Mouse (Mus musculus) cerebellum, postnatal 10 days (tissue): ENCODE data around the gene Pja2.
"Not testable (repeated sequence)": the region's sequence is repeated elsewhere in the genome, so short reads cannot be mapped to it uniquely, and the experiment has no call there.

Experiments
- DNase-seq, 2 experiments: peaks; one replicate each; pipeline ENCODE4 v3.0.0; 2021; ENCODE audit warnings: mixed read lengths in 2 of 2

Pja2 gene

GRCm38 (mm10) chr17:64277649-64278212 lies 54.0 kb downstream of the Pja2 start:
- no peak for DNase-seq

GRCm38 (mm10) chr17:64276666-64277065 lies 55.0 kb downstream of the Pja2 start:
- DNase-seq = no peak

GRCm38 (mm10) chr17:64275188-64275587 lies 56.5 kb downstream of the Pja2 start:
- DNase-seq = no peak

GRCm38 (mm10) chr17:64274341-64275105 lies 57.2 kb downstream of the Pja2 start:
- no peak for DNase-seq

GRCm38 (mm10) chr17:64260571-64260970 lies 71.1 kb downstream of the Pja2 start:
- no peak for DNase-seq

- DNase-seq = no peak
These were observed 83.5 kb downstream of the Pja2 start for GRCm38 (mm10) chr17:64248246-64248645.

- no peak for DNase-seq
These were observed 88.8 kb downstream of the Pja2 start for GRCm38 (mm10) chr17:64242898-64243297.

GRCm38 (mm10) chr17:64242310-64242859 lies 89.3 kb downstream of the Pja2 start:
- DNase-seq = no peak

GRCm38 (mm10) chr17:64241544-64242292 lies 90.0 kb downstream of the Pja2 start:
- peak; percentile 7 to 9 for DNase-seq

- DNase-seq = no peak
These were observed 99.6 kb downstream of the Pja2 start for GRCm38 (mm10) chr17:64232134-64232533.

- DNase-seq = not testable (repeated sequence)
These were observed 100.1 kb downstream of the Pja2 start for GRCm38 (mm10) chr17:64231637-64232036.

- no peak for DNase-seq
These were observed 100.5 kb downstream of the Pja2 start for GRCm38 (mm10) chr17:64231172-64231571.
